Mouse (Mus musculus) left cerebral cortex, postnatal 36 days (tissue): ENCODE data around the gene Cntrob. TPM values are rescaled to one million over a fixed set of nuclear protein-coding genes. Genes with fewer than 3 reads are reported as not detected.

ENCODE experiments used
- DNase-seq, 2 experiments: peaks; one replicate each; pipeline ENCODE4 v3.0.0; 2021 to 2022; ENCODE audit warnings: low spot score in 2 of 2, mixed read lengths in 1 of 2
- intact Hi-C: fragments of 180-260 bp; cut with DNase I; formaldehyde crosslinking; loops from one replicate; pipeline ENCODE4 v1.15.1; 2025
- total RNA-seq, 2 experiments: library from RNA; stranded (reverse); gene quantifications; 2 replicates each; pipeline ENCODE4 v1.2.3; 2021

The Cntrob gene
- 10 to 100 TPM; 15.5 to 24.2 TPM for total RNA-seq

GRCm38 (mm10) chr11:69323667-69324111 is at the start of gene Cntrob, which contains the start of gene Trappc1:
TSS of gene Cntrob (minus strand) at chr11:69323775.
TSS of gene Trappc1 (plus strand) at chr11:69323980.
- intact Hi-C loops = loop anchor here (5.0 kb wide), 2 partner anchors 44 to 56 kb away; partner anchors contain the start of gene Chd3
- DNase-seq = peak; percentile 99

GRCm38 (mm10) chr11:69372780-69373170 is 49.2 kb upstream of the Cntrob start:
- intact Hi-C loops = no loop called here
- no peak for DNase-seq

- peak; percentile 53 to 61 for DNase-seq
- intact Hi-C loops = no loop called here
Measured at GRCm38 (mm10) chr11:69372056-69372779, 48.6 kb upstream of the Cntrob start.

GRCm38 (mm10) chr11:69371601-69372000 is 48.0 kb upstream of the Cntrob start:
- intact Hi-C loops = no loop called here
- peak in 1 of 2 experiments; percentile 18 for DNase-seq

GRCm38 (mm10) chr11:69370817-69371215 is 47.2 kb upstream of the Cntrob start:
- DNase-seq = no peak
- intact Hi-C loops = no loop called here

GRCm38 (mm10) chr11:69369990-69370816 is 46.6 kb upstream of the Cntrob start:
- intact Hi-C loops = loop anchor here (5.0 kb wide), 2 partner anchors 48 to 273 kb away; partner anchors contain the start of genes Cntrob, Per1 and Trappc1
- no peak for DNase-seq

- no peak for DNase-seq
- intact Hi-C loops = loop anchor here (5.0 kb wide), 2 partner anchors 47 to 272 kb away; partner anchors contain the start of genes Cntrob, Per1 and Trappc1
Measured at GRCm38 (mm10) chr11:69369215-69369989, 45.8 kb upstream of the Cntrob start, which contains the start of gene Chd3. TSS of gene Chd3 (minus strand) at chr11:69369406.

GRCm38 (mm10) chr11:69368356-69369214 is 45.0 kb upstream of the Cntrob start:
- intact Hi-C loops = loop anchor here (5.0 kb wide), 2 partner anchors 46 to 271 kb away; partner anchors contain the start of genes Cntrob, Per1 and Trappc1
- peak; percentile 37 to 51 for DNase-seq

GRCm38 (mm10) chr11:69367616-69368355 is 44.2 kb upstream of the Cntrob start:
- DNase-seq = no peak
- intact Hi-C loops = loop anchor here (1.0 to 5.0 kb wide), 4 partner anchors 27 to 270 kb away; partner anchors contain the start of genes Cntrob, Per1, Rnf227 and Trappc1

- DNase-seq = peak in 1 of 2 experiments; percentile 37
- intact Hi-C loops = loop anchor here (1.0 to 5.0 kb wide), 4 partner anchors 26 to 270 kb away; partner anchors contain the start of genes Cntrob, Per1, Rnf227 and Trappc1
Measured at GRCm38 (mm10) chr11:69366855-69367615, 43.5 kb upstream of the Cntrob start.

GRCm38 (mm10) chr11:69366157-69366854 is 42.7 kb upstream of the Cntrob start:
- peak; percentile 93 to 96 for DNase-seq
- intact Hi-C loops = loop anchor here (2.0 to 5.0 kb wide), 3 partner anchors 26 to 269 kb away; partner anchors contain the start of genes Cntrob, Per1, Rnf227 and Trappc1

- DNase-seq = no peak
- intact Hi-C loops = loop anchor here (2.0 to 5.0 kb wide), 3 partner anchors 25 to 268 kb away; partner anchors contain the start of genes Cntrob, Per1, Rnf227 and Trappc1
Measured at GRCm38 (mm10) chr11:69365722-69366121, 42.1 kb upstream of the Cntrob start.

GRCm38 (mm10) chr11:69364910-69365309 is 41.3 kb upstream of the Cntrob start:
- peak; percentile 89 to 90 for DNase-seq
- intact Hi-C loops = loop anchor here (5.0 kb wide), 2 partner anchors 43 to 268 kb away; partner anchors contain the start of genes Cntrob, Per1 and Trappc1

GRCm38 (mm10) chr11:69364376-69364775 is 40.8 kb upstream of the Cntrob start:
- intact Hi-C loops = no loop called here
- DNase-seq = no peak

GRCm38 (mm10) chr11:69362479-69362878 is 38.9 kb upstream of the Cntrob start:
- no peak for DNase-seq
- intact Hi-C loops = no loop called here

GRCm38 (mm10) chr11:69362021-69362420 is 38.4 kb upstream of the Cntrob start:
- intact Hi-C loops = no loop called here
- DNase-seq = no peak
